Mouse (Mus musculus) limb, embryonic 15.5 days (tissue): Measurements from ENCODE around the gene Cstad. TPM values are rescaled to one million over a fixed set of nuclear protein-coding genes. Genes with fewer than 3 reads are reported as not detected.

ENCODE experiments used
- ATAC-seq: fragments of 200-750 bp; cut with Nextera tagmentation; 2 replicates; pipeline ENCODE4 v1.8.0; 2017; ENCODE audit warnings: low read depth, moderate TSS enrichment; ENCODE audit not compliant: insufficient number of reproducible peaks, low FRiP score, low TSS enrichment
- H3K27ac ChIP-seq: fragments of 300-500 bp; sonication (generic); 2 replicates; pipeline ENCODE4 v1.5.1; 2015; ENCODE audit warnings: moderate library complexity, mild to moderate bottlenecking, inconsistent platforms
- H3K27me3 ChIP-seq: fragments of 300-500 bp; sonication (generic); 2 replicates; pipeline ENCODE4 v1.6.1; 2015; ENCODE audit warnings: inconsistent platforms
- H3K36me3 ChIP-seq: fragments of 300-500 bp; sonication (generic); 2 replicates; pipeline ENCODE4 v1.6.1; 2015; ENCODE audit warnings: inconsistent platforms
- H3K4me1 ChIP-seq: fragments of 300-500 bp; sonication (generic); 2 replicates; pipeline ENCODE4 v1.6.1; 2015; ENCODE audit warnings: inconsistent platforms
- H3K4me2 ChIP-seq: fragments of 300-500 bp; sonication (generic); 2 replicates; pipeline ENCODE4 v1.6.1; 2015; ENCODE audit warnings: mild to moderate bottlenecking, inconsistent platforms
- H3K4me3 ChIP-seq: fragments of 300-500 bp; sonication (generic); 2 replicates; pipeline ENCODE4 v1.5.1; 2015; ENCODE audit warnings: mild to moderate bottlenecking, inconsistent platforms
- H3K9ac ChIP-seq: fragments of 300-500 bp; sonication (generic); 2 replicates; pipeline ENCODE4 v1.6.1; 2015; ENCODE audit warnings: inconsistent platforms
- H3K9me3 ChIP-seq: fragments of 300-500 bp; sonication (generic); 2 replicates; pipeline ENCODE4 v1.6.1; 2016; ENCODE audit warnings: inconsistent platforms
- WGBS: fragments of 180-500 bp; shearing (Covaris S2); methylation state at CpG from one replicate; pipeline ENCODE4 v1.1.7; 2015; 5-methylcytosine and 5-hydroxymethylcytosine counted together
- polyA plus RNA-seq: library from polyadenylated mRNA; unstranded; fragments of >200 nt; fragmentation: Nextera tagmentation; extraction: Ambion mirVana; gene quantifications from 2 replicates; pipeline ENCODE4 v1.2.1, GENCODE M21; 2015

Cstad gene
- polyA plus RNA-seq: 2.0 and 2.2 TPM in 2 replicates

- no peaks in the 10 kb centered on the region for H3K9me3 ChIP-seq
- peak within 1 kb of the TSS; percentile 57 for H3K9ac ChIP-seq
- peak within 1 kb of the TSS; percentile 68 for H3K4me2 ChIP-seq
- 1% methylated on average over 31 of the region's 39 CpGs for WGBS
- peak within 1 kb of the TSS; percentile 54 for H3K4me3 ChIP-seq
- H3K36me3 ChIP-seq: no peaks in the 10 kb centered on the region
- peaks cover 37% of the 10 kb centered on the region for H3K4me1 ChIP-seq
- H3K27ac ChIP-seq: peak within 1 kb of the TSS; percentile 98
- H3K27me3 ChIP-seq: no peaks in the 10 kb centered on the region
- peak; percentile 72 for ATAC-seq
These were observed at the start of gene Cstad for GRCm38 (mm10) chr2:30594641-30595379. Gene Cstad, plus strand, starts transcription at chr2:30595040.

GRCm38 (mm10) chr2:30545706-30546105 is 49.1 kb upstream of the Cstad start:
- no peak overlapping the region for H3K9ac ChIP-seq
- H3K4me1 ChIP-seq: peaks cover 35% of the 10 kb centered on the region
- peak overlapping the region; percentile 78 for H3K4me2 ChIP-seq
- WGBS: 32% methylated on average over 7 of the region's 7 CpGs
- no peak overlapping the region for H3K27ac ChIP-seq
- H3K4me3 ChIP-seq: peak overlapping the region; percentile 36
- no peaks in the 10 kb centered on the region for H3K36me3 ChIP-seq
- H3K27me3 ChIP-seq: no peaks in the 10 kb centered on the region
- no peak for ATAC-seq
- no peaks in the 10 kb centered on the region for H3K9me3 ChIP-seq

GRCm38 (mm10) chr2:30546219-30546618 is 48.6 kb upstream of the Cstad start:
- ATAC-seq: no peak
- no peak overlapping the region for H3K9ac ChIP-seq
- no peaks in the 10 kb centered on the region for H3K36me3 ChIP-seq
- WGBS: 38% methylated on average over 2 of the region's 3 CpGs
- peaks cover 32% of the 10 kb centered on the region for H3K4me1 ChIP-seq
- no peaks in the 10 kb centered on the region for H3K9me3 ChIP-seq
- H3K4me3 ChIP-seq: no peak overlapping the region
- no peak overlapping the region for H3K4me2 ChIP-seq
- no peak overlapping the region for H3K27ac ChIP-seq
- no peaks in the 10 kb centered on the region for H3K27me3 ChIP-seq

- Histone ChIP-seq H3K4me2 (no peak overlapping the region), H3K4me3 (no peak overlapping the region), H3K36me3 (no peaks in the 10 kb centered on the region), H3K9ac (no peak overlapping the region), H3K27me3 (no peaks in the 10 kb centered on the region), H3K27ac (peak overlapping the region; percentile 63), H3K9me3 (no peaks in the 10 kb centered on the region), H3K4me1 (peaks cover 22% of the 10 kb centered on the region)
- ATAC-seq: no peak
- WGBS: 71% methylated on average over 19 of the region's 19 CpGs
These were observed 47.2 kb upstream of the Cstad start for GRCm38 (mm10) chr2:30547455-30548217.

GRCm38 (mm10) chr2:30551579-30551978 is 43.3 kb upstream of the Cstad start:
- no peak overlapping the region for H3K9ac ChIP-seq
- H3K27ac ChIP-seq: no peak overlapping the region

GRCm38 (mm10) chr2:30553851-30554540 is 40.8 kb upstream of the Cstad start:
- H3K9ac ChIP-seq: no peak overlapping the region
- peaks cover 8% of the 10 kb centered on the region for H3K4me1 ChIP-seq
- H3K27ac ChIP-seq: no peak overlapping the region
- no peaks in the 10 kb centered on the region for H3K9me3 ChIP-seq
- ATAC-seq: peak; percentile 62; the same call in 1 of the 2 replicates
- 0 out of 2 replicates have a peak overlapping the region, but pooled peaks have one; percentile 24 for H3K4me2 ChIP-seq
- H3K27me3 ChIP-seq: no peaks in the 10 kb centered on the region
- no peak overlapping the region for H3K4me3 ChIP-seq
- WGBS: 56% methylated on average over 7 of the region's 7 CpGs
- H3K36me3 ChIP-seq: no peaks in the 10 kb centered on the region

More at GRCm38 (mm10) chr2:30551579-30551978, 43.3 kb upstream of the Cstad start:
- Histone ChIP-seq H3K4me3 (no peak overlapping the region), H3K36me3 (no peaks in the 10 kb centered on the region), H3K4me2 (no peak overlapping the region), H3K27me3 (no peaks in the 10 kb centered on the region), H3K9me3 (no peaks in the 10 kb centered on the region), H3K4me1 (peaks cover 17% of the 10 kb centered on the region)
- ATAC-seq: no peak
- WGBS: 73% methylated on average over 5 of the region's 5 CpGs

- Histone ChIP-seq H3K4me3 (no peak overlapping the region), H3K4me2 (no peak overlapping the region), H3K4me1 (peaks cover 8% of the 10 kb centered on the region), H3K27ac (no peak overlapping the region), H3K9ac (no peak overlapping the region), H3K9me3 (no peaks in the 10 kb centered on the region), H3K36me3 (no peaks in the 10 kb centered on the region), H3K27me3 (no peaks in the 10 kb centered on the region)
- no peak for ATAC-seq
- WGBS: 68% methylated on average over 9 of the region's 9 CpGs
These were observed 39.6 kb upstream of the Cstad start for GRCm38 (mm10) chr2:30555257-30555656.

GRCm38 (mm10) chr2:30556495-30556894 is 38.3 kb upstream of the Cstad start:
- Histone ChIP-seq H3K36me3 (no peaks in the 10 kb centered on the region), H3K9ac (no peak overlapping the region), H3K4me1 (peaks cover 8% of the 10 kb centered on the region), H3K9me3 (no peaks in the 10 kb centered on the region), H3K27ac (no peak overlapping the region), H3K4me2 (no peak overlapping the region), H3K27me3 (no peaks in the 10 kb centered on the region), H3K4me3 (no peak overlapping the region)
- ATAC-seq: no peak
- WGBS: 71% methylated on average over 5 of the region's 5 CpGs

GRCm38 (mm10) chr2:30559552-30559951 is 35.3 kb upstream of the Cstad start:
- WGBS: 85% methylated on average over 1 of the region's 1 CpGs
- no peak overlapping the region for H3K27ac ChIP-seq
- ATAC-seq: no peak
- no peak overlapping the region for H3K4me2 ChIP-seq
- no peaks in the 10 kb centered on the region for H3K27me3 ChIP-seq
- peaks cover 3% of the 10 kb centered on the region; the same call in 1 of the 2 replicates for H3K4me1 ChIP-seq
- no peak overlapping the region for H3K4me3 ChIP-seq
- no peaks in the 10 kb centered on the region for H3K9me3 ChIP-seq
- no peak overlapping the region for H3K9ac ChIP-seq
- H3K36me3 ChIP-seq: no peaks in the 10 kb centered on the region

- WGBS: 79% methylated on average over 3 of the region's 3 CpGs
These were observed 32.3 kb upstream of the Cstad start for GRCm38 (mm10) chr2:30562553-30562952.

GRCm38 (mm10) chr2:30571647-30572046 is 23.2 kb upstream of the Cstad start:
- 86% methylated on average over 4 of the region's 4 CpGs for WGBS
- no peak for ATAC-seq
- no peak overlapping the region for H3K4me2 ChIP-seq
- no peaks in the 10 kb centered on the region for H3K36me3 ChIP-seq
- H3K4me3 ChIP-seq: no peak overlapping the region
- no peak overlapping the region for H3K27ac ChIP-seq
- no peak overlapping the region for H3K9ac ChIP-seq
- no peaks in the 10 kb centered on the region for H3K27me3 ChIP-seq
- no peaks in the 10 kb centered on the region for H3K4me1 ChIP-seq
- H3K9me3 ChIP-seq: no peaks in the 10 kb centered on the region

More at GRCm38 (mm10) chr2:30562553-30562952, 32.3 kb upstream of the Cstad start:
- no peak overlapping the region for H3K9ac ChIP-seq
- no peaks in the 10 kb centered on the region for H3K9me3 ChIP-seq
- no peaks in the 10 kb centered on the region for H3K36me3 ChIP-seq
- H3K27me3 ChIP-seq: no peaks in the 10 kb centered on the region
- no peak for ATAC-seq
- no peaks in the 10 kb centered on the region for H3K4me1 ChIP-seq
- H3K4me2 ChIP-seq: no peak overlapping the region
- no peak overlapping the region for H3K4me3 ChIP-seq
- H3K27ac ChIP-seq: no peak overlapping the region
